Mouse (Mus musculus): ENCODE measurements at regions not wholly inside any gene's neighbourhood (a gene's known extent, or its start where the extent isn't known, plus 50 kb on each side); places are given as distances from the start of the nearest gene placed in this dataset.

DNA sequence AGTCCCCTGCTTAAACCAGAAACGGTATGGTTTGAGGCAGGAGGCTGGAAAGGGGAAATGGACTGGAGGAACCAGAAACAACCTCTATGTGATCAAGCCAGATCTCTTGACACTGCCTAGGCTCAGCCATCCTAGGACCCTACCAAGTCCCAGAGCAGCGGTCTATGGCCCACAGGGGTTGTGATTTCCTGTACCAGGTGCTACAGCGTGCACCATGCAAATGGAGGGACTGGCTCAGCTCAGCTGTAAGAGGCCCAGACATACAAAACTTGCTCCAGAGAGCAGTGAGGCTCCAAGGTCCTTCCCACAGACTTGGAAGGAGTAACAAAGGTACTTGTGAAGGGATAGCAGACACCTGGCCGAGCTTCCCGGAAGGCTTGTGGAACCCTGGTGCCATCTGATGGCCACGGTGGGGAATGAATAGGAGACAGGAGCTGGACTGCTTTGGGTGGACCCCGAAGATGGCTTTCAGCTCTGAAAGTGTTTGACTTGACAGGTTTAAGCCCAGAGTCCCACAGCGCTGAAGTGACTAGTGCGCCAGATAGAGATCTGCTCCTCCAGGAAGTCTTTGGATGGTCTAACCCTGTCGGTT is 1120.5 kb downstream of the Mrps31 start:
- no peak; the same call in 1 of the 2 replicates for ATAC-seq (ENCODE audit: insufficient read depth, low FRiP score)
- whole genome bisulfite sequencing, result 42% methylated on average over 10 of the region's 10 CpGs

DNA sequence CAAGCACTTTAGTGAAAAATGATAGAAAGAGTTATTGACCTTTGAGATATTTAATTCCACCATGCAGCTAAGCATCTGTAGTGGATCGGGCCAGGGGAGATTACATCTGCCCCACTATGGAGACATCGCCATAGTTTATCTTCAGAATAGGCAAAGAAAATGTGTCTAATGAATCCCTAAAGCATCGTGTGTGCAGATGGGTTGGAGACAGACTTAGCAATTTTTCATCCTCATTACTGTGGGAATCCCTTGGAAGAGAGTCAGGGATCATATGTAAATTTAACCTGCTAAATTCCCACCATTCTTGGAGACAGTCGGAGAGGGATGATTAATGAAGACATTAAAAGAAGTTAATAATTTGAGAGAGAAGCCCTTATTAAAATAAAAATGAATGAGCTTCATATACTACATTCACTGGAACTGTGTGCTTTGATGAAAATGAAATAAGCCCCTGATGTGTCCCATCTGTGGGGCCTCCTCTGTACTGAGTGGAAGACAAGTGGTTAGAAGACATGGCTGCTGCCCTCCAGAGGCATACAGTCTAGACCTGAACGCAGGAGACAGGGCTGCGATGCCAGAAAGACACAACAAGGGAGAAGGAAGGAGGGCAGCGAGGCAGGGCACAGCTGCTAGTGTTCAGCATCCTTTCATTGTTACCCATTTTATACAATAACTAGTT is 1126.7 kb downstream of the Mrps31 start:
- Histone ChIP-seq H3K9ac (ENCODE audit: low read length) (no peak overlapping the region), H3K9me3 (replicated peaks; ENCODE audit: control insufficient read depth, low read length) (no peaks in the 10 kb centered on the region), H3K4me2 (ENCODE audit: low read depth, low read length) (no peak overlapping the region), H3K36me3 (ENCODE audit: control insufficient read depth, insufficient read depth, low read length) (no peaks in the 10 kb centered on the region), H3K4me1 (ENCODE audit: control insufficient read depth, insufficient read depth, low read length) (no peaks in the 10 kb centered on the region), H3K27me3 (ENCODE audit: control insufficient read depth, insufficient read depth, low read length) (no peaks in the 10 kb centered on the region), H3K27ac (ENCODE audit: low read length) (no peak overlapping the region), H3K4me3 (replicated peaks; ENCODE audit: low read length) (no peak overlapping the region)
- no peak for ATAC-seq (ENCODE audit: insufficient read depth, low FRiP score)
- 67% methylated on average over 7 of the region's 7 CpGs for WGBS

More for the DNA sequence above, 1120.5 kb downstream of the Mrps31 start:
- Histone ChIP-seq H3K4me3 (replicated peaks; ENCODE audit: low read length) (no peak overlapping the region), H3K36me3 (ENCODE audit: control insufficient read depth, insufficient read depth, low read length) (no peaks in the 10 kb centered on the region), H3K4me1 (ENCODE audit: control insufficient read depth, insufficient read depth, low read length) (no peaks in the 10 kb centered on the region), H3K4me2 (ENCODE audit: low read depth, low read length) (no peak overlapping the region), H3K9ac (ENCODE audit: low read length) (0 out of 2 replicates have a peak overlapping the region, but pooled peaks have one; percentile 5), H3K27me3 (ENCODE audit: control insufficient read depth, insufficient read depth, low read length) (no peaks in the 10 kb centered on the region), H3K27ac (ENCODE audit: low read length) (no peak overlapping the region), H3K9me3 (replicated peaks; ENCODE audit: control insufficient read depth, low read length) (no peaks in the 10 kb centered on the region)

DNA sequence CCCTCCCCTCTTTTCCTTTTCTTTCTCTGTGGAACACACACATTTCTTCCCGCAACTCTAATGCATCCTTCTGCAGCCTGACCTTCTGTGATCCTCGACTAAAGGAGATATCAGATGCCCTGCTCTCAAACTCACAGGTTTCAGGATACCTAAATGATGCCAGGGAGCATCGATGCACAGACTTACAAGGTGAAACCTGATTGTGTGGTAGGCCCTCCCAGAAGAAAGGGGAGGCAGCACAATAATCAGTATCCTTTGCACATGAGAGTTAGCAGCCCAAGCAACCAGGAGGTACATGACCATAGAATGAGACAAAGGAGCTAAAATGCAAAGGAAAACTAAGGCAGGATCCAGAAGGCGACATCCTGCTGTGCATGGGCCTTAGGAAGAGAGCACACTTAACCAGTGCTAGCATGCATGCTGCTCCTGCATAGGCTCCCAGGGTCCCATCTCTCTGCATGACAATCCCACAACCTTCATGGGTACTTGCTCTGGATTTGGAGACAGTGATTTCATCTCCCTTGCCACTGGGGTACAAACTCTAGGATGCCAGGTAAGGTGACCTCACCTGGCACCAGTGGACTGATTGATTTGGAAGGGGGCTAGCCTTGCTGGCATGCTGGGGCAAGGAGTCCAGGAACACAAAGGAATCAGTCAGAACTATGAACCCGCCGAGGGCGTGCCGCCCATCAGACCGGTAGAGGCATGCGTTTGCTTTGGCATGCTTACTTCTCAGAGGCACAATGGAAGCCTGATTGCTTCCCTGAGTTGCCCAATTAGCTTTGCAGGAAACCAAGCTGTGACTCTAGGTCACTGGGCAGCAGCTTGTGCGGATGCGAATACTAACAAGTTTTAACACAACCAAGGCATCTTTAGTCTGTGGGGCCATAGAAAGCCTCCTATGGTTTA is 1142.7 kb downstream of the Mrps31 start:
- WGBS, result 59% methylated on average over 11 of the region's 12 CpGs
- peak; percentile 69; the same call in 1 of the 2 replicates for ATAC-seq (ENCODE audit: insufficient read depth, low FRiP score)
- no peak overlapping the region for H3K4me3 ChIP-seq (replicated peaks; ENCODE audit: low read length)

DNA sequence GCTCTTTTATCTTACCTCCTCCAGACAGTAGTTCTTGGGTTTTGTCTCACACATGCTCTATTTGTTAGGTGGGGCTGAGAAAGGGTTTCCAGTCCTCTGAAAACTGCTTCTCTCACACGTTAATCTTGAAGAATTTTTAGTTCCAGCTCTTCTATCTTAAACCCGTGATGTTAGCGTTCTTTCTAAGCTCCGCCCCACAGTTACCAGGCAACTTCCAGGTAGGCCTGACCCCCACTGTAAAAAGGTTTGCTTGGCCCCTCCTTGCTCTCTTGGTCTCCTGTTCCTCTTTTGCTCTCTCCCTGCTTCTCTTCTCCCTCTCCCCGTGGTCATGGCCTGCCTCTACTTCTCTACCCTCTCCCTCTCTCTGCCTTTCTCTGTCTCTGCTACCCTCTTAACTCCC is 1149.7 kb downstream of the Mrps31 start:
- H3K27ac ChIP-seq (ENCODE audit: low read length), result no peak overlapping the region
- no peaks in the 10 kb centered on the region for H3K36me3 ChIP-seq (ENCODE audit: control insufficient read depth, insufficient read depth, low read length)
- no peaks in the 10 kb centered on the region for H3K27me3 ChIP-seq (ENCODE audit: control insufficient read depth, insufficient read depth, low read length)
- no peak for ATAC-seq (ENCODE audit: insufficient read depth, low FRiP score)
- 0 out of 2 replicates have a peak, but pooled peaks cover 2% of the 10 kb centered on the region for H3K4me1 ChIP-seq (ENCODE audit: control insufficient read depth, insufficient read depth, low read length)
- H3K9me3 ChIP-seq (replicated peaks; ENCODE audit: control insufficient read depth, low read length), result no peaks in the 10 kb centered on the region
- WGBS, result 75% methylated on average over 5 of the region's 5 CpGs
- H3K4me2 ChIP-seq (ENCODE audit: low read depth, low read length), result no peak overlapping the region
- no peak overlapping the region for H3K4me3 ChIP-seq (replicated peaks; ENCODE audit: low read length)
- no peak overlapping the region for H3K9ac ChIP-seq (ENCODE audit: low read length)

More for the DNA sequence above, 1142.7 kb downstream of the Mrps31 start:
- Histone ChIP-seq H3K4me2 (ENCODE audit: low read depth, low read length) (no peak overlapping the region), H3K9ac (ENCODE audit: low read length) (no peak overlapping the region), H3K9me3 (replicated peaks; ENCODE audit: control insufficient read depth, low read length) (no peaks in the 10 kb centered on the region), H3K4me1 (ENCODE audit: control insufficient read depth, insufficient read depth, low read length) (no peaks in the 10 kb centered on the region), H3K36me3 (ENCODE audit: control insufficient read depth, insufficient read depth, low read length) (no peaks in the 10 kb centered on the region), H3K27me3 (ENCODE audit: control insufficient read depth, insufficient read depth, low read length) (no peaks in the 10 kb centered on the region), H3K27ac (ENCODE audit: low read length) (peak overlapping the region; percentile 35)

DNA sequence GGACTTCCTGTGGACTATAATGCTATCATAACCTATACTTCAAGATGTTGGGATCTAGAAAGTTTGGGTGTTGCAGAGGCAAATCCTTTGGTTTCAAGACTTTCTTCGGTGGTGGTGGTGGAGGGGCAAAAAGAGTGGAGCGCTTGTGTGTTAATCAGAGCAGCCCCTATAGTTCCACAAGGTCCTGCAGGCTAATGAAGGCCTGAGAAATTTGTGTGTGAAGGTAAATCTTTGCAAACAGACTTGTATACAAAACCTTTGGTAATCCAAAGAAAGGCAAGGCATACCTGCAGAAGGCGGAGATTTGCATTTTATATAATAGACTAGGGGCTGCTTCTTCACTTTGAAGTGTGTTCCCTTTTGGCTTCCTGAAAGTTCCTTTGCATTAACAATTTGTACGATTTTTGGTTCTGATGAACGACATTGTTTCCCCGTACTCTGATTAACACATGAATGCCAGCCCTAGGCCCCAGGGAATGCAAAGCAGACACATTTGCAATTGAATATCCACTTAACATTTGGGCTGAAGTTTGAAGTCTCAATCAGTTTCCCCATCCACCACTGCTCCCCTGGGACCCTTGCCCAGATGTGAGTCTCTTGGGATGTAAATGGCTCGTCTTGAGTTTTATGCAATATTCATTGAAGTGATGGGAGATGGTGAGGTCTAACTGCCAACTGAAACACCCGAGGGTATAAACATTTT is 1150.7 kb downstream of the Mrps31 start:
- Histone ChIP-seq H3K9me3 (replicated peaks; ENCODE audit: control insufficient read depth, low read length) (no peaks in the 10 kb centered on the region), H3K4me1 (ENCODE audit: control insufficient read depth, insufficient read depth, low read length) (0 out of 2 replicates have a peak, but pooled peaks cover 2% of the 10 kb centered on the region), H3K9ac (ENCODE audit: low read length) (no peak overlapping the region), H3K4me3 (replicated peaks; ENCODE audit: low read length) (no peak overlapping the region), H3K4me2 (ENCODE audit: low read depth, low read length) (no peak overlapping the region), H3K27me3 (ENCODE audit: control insufficient read depth, insufficient read depth, low read length) (no peaks in the 10 kb centered on the region), H3K27ac (ENCODE audit: low read length) (no peak overlapping the region), H3K36me3 (ENCODE audit: control insufficient read depth, insufficient read depth, low read length) (no peaks in the 10 kb centered on the region)
- WGBS, result 50% methylated on average over 8 of the region's 8 CpGs
- no peak for ATAC-seq (ENCODE audit: insufficient read depth, low FRiP score)

DNA sequence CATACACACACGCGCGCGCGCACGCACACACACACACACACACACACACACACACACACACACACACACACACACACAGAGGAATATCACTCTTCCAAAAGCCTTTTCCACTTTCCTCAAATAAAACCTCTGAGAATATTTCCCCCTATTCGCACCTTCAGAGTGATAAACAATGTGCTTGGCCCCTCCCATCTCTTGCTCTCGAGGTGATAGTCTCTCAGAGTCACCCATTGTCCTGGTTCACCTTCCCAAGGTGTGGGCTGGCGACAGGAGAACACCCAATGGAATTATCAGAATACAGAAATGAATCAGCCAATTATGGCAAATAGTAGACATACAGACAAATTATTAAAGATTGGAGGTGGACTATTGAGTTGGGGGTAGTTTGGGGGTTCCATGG is 1151.3 kb downstream of the Mrps31 start:
- H3K4me1 ChIP-seq (ENCODE audit: control insufficient read depth, insufficient read depth, low read length), result 0 out of 2 replicates have a peak, but pooled peaks cover 2% of the 10 kb centered on the region
- no peaks in the 10 kb centered on the region for H3K9me3 ChIP-seq (replicated peaks; ENCODE audit: control insufficient read depth, low read length)
- no peak overlapping the region for H3K9ac ChIP-seq (ENCODE audit: low read length)
- H3K4me3 ChIP-seq (replicated peaks; ENCODE audit: low read length), result no peak overlapping the region
- H3K36me3 ChIP-seq (ENCODE audit: control insufficient read depth, insufficient read depth, low read length), result no peaks in the 10 kb centered on the region
- no peak overlapping the region for H3K27ac ChIP-seq (ENCODE audit: low read length)
- 31% methylated on average over 9 of the region's 9 CpGs for WGBS
- no peak for ATAC-seq (ENCODE audit: insufficient read depth, low FRiP score)
- no peaks in the 10 kb centered on the region for H3K27me3 ChIP-seq (ENCODE audit: control insufficient read depth, insufficient read depth, low read length)
- H3K4me2 ChIP-seq (ENCODE audit: low read depth, low read length), result no peak overlapping the region

DNA sequence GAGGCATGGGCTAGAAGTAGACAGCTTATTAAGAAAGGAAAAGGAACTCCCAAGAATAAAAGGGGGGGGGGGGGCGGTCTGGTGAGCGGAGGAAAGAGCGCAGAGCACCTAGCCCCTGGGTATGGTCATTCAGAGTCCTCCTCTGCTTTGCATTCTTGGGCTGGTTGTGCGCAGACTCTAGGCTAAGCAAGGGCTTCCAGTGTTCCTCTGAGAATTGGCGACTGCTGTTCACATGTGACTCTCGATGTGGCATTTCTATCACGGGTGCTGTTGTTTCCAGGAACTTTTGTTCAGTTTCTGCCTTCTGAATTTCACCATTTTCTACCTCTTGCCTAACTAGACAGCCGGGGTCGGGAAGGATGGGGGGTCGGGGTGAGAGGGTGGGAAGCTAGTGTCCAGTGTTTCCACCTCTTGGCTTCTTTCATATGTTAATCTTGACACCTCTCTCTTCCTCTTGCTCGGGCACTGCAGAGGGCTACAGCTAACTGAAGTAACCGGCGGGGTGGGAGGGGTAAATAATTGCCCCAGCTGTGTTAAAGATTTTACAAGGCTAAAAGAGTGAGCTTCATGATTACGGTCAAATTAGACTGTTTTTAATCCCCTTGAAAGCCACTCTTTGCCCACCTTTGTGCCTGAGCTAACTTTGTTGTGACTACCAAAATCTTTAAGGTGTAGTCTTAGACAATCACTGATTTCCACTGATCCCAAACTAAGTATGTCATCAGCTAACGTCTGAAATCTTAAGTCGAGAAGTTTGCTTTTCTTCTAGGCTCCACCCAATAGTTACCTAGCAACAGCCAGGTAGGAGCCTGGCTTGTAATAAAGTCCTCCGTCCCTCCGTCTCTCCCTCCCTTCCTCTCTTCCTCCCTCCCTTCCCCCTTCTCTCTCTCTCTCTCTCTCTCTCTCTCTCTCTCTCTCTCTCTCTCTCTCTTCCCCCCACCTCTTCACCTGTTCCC is 1152.2 kb downstream of the Mrps31 start:
- Histone ChIP-seq H3K36me3 (ENCODE audit: control insufficient read depth, insufficient read depth, low read length) (no peaks in the 10 kb centered on the region), H3K9me3 (replicated peaks; ENCODE audit: control insufficient read depth, low read length) (no peaks in the 10 kb centered on the region), H3K4me1 (ENCODE audit: control insufficient read depth, insufficient read depth, low read length) (0 out of 2 replicates have a peak, but pooled peaks cover 2% of the 10 kb centered on the region), H3K4me2 (ENCODE audit: low read depth, low read length) (peak overlapping the region; percentile 26; the same call in 1 of the 2 replicates), H3K27me3 (ENCODE audit: control insufficient read depth, insufficient read depth, low read length) (no peaks in the 10 kb centered on the region), H3K4me3 (replicated peaks; ENCODE audit: low read length) (peak overlapping the region; percentile 5; the same call in 1 of the 2 replicates), H3K27ac (ENCODE audit: low read length) (no peak overlapping the region), H3K9ac (ENCODE audit: low read length) (no peak overlapping the region)
- ATAC-seq (ENCODE audit: insufficient read depth, low FRiP score), result no peak
- 11% methylated on average over 18 of the region's 18 CpGs for WGBS

DNA sequence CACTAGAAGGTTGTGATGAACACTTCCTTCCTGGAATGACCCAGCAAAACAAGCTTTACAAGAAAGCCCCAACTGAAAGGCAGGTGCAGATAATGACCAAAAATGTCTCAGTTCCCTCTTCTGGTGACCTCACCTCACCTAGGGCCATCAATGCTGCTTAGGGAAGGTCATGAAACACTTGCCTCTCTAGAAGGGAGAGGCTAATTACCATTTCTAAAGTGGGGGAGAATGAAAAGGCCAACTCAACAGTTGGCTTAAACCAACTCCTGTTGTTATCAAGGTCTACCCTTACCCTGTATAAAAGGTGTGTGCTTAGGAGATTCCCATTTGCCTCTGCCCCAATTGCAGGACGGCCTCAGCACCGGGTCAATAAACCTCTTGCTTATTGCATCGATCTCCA is 1156.7 kb downstream of the Mrps31 start:
- H3K27me3 ChIP-seq (ENCODE audit: control insufficient read depth, insufficient read depth, low read length), result no peaks in the 10 kb centered on the region
- H3K9ac ChIP-seq (ENCODE audit: low read length), result no peak overlapping the region
- no peaks in the 10 kb centered on the region for H3K36me3 ChIP-seq (ENCODE audit: control insufficient read depth, insufficient read depth, low read length)
- 0 out of 2 replicates have a peak, but pooled peaks cover 2% of the 10 kb centered on the region for H3K4me1 ChIP-seq (ENCODE audit: control insufficient read depth, insufficient read depth, low read length)
- no peak overlapping the region for H3K4me2 ChIP-seq (ENCODE audit: low read depth, low read length)
- H3K4me3 ChIP-seq (replicated peaks; ENCODE audit: low read length), result no peak overlapping the region
- WGBS, result 92% methylated on average over 3 of the region's 3 CpGs
- no peak for ATAC-seq (ENCODE audit: insufficient read depth, low FRiP score)
- H3K9me3 ChIP-seq (replicated peaks; ENCODE audit: control insufficient read depth, low read length), result no peaks in the 10 kb centered on the region
- H3K27ac ChIP-seq (ENCODE audit: low read length), result no peak overlapping the region

Measured in stomach, embryonic 16.5 days (tissue).